Mouse (Mus musculus) cerebellum, postnatal 14 days (tissue): ENCODE measurements at regions not wholly inside any gene's neighbourhood (a gene's known extent, or its start where the extent isn't known, plus 50 kb on each side); places are given as distances from the start of the nearest gene placed in this dataset.
A peak's percentile ranks its signal among the peaks of the same experiment; 100 is the strongest.

Source experiments
- DNase-seq, 2 experiments: peaks; one replicate each; pipeline ENCODE4 v3.0.0; 2021; ENCODE audit warnings: mixed read lengths in 2 of 2

GRCm38 (mm10) chr12:71482619-71483018 lies 172.9 kb downstream of the Dact1 start:
- DNase-seq: no peak

GRCm38 (mm10) chr12:71483536-71484165 lies 174.0 kb downstream of the Dact1 start:
- no peak for DNase-seq

GRCm38 (mm10) chr12:71484286-71484685 lies 174.6 kb downstream of the Dact1 start:
- DNase-seq: no peak

GRCm38 (mm10) chr12:71486078-71486477 lies 176.4 kb downstream of the Dact1 start:
- DNase-seq: no peak

- DNase-seq: no peak
Observed at GRCm38 (mm10) chr12:71487591-71488435, 178.1 kb downstream of the Dact1 start.

- no peak for DNase-seq
Observed at GRCm38 (mm10) chr12:71489295-71489694, 179.6 kb downstream of the Dact1 start.

- DNase-seq: peak; percentile 46 to 51
Observed at GRCm38 (mm10) chr12:71494803-71495293, 185.2 kb downstream of the Dact1 start.

GRCm38 (mm10) chr12:71498246-71499029 lies 188.8 kb downstream of the Dact1 start:
- DNase-seq: peak; percentile 49 to 54

- no peak for DNase-seq
Observed at GRCm38 (mm10) chr12:71501299-71501810, 191.7 kb downstream of the Dact1 start.

GRCm38 (mm10) chr12:71503265-71503664 lies 193.6 kb downstream of the Dact1 start:
- DNase-seq: no peak

- no peak for DNase-seq
Observed at GRCm38 (mm10) chr12:71506206-71506605, 196.5 kb downstream of the Dact1 start.

GRCm38 (mm10) chr12:71506716-71507115 lies 197.0 kb downstream of the Dact1 start:
- no peak for DNase-seq

- DNase-seq: peak in 1 of 2 experiments; percentile 26
Observed at GRCm38 (mm10) chr12:71512915-71513612, 203.4 kb downstream of the Dact1 start.

- no peak for DNase-seq
Observed at GRCm38 (mm10) chr12:71519520-71519919, 209.8 kb downstream of the Dact1 start.

GRCm38 (mm10) chr12:71521936-71522335 lies 212.3 kb downstream of the Dact1 start:
- DNase-seq: no peak

GRCm38 (mm10) chr12:71522451-71522850 lies 212.8 kb downstream of the Dact1 start:
- peak; percentile 32 to 70 for DNase-seq

GRCm38 (mm10) chr12:71524156-71524555 lies 214.5 kb downstream of the Dact1 start:
- peak in 1 of 2 experiments; percentile 28 for DNase-seq

GRCm38 (mm10) chr12:71525255-71525927 lies 215.7 kb downstream of the Dact1 start:
- DNase-seq: no peak

- no peak for DNase-seq
Observed at GRCm38 (mm10) chr12:71526623-71527022, 216.9 kb downstream of the Dact1 start.

- DNase-seq: no peak
Observed at GRCm38 (mm10) chr12:71532161-71532560, 222.5 kb downstream of the Dact1 start.

- DNase-seq: no peak
Observed at GRCm38 (mm10) chr12:71532708-71533450, 223.2 kb downstream of the Dact1 start.
